Mouse (Mus musculus) cerebellum, adult 9-11 months (tissue): ENCODE measurements at regions not wholly inside any gene's neighbourhood (a gene's known extent, or its start where the extent isn't known, plus 50 kb on each side); places are given as distances from the start of the nearest gene placed in this dataset.

ENCODE experiments used
- DNase-seq: peaks from one replicate; pipeline ENCODE4 v3.0.0; 2022

- no peak for DNase-seq
Measured at GRCm38 (mm10) chr2:50916323-50917221, 232.3 kb downstream of the Rnd3 start.

GRCm38 (mm10) chr2:50915149-50915548 lies 233.8 kb downstream of the Rnd3 start:
- DNase-seq = no peak

GRCm38 (mm10) chr2:50914176-50914575 lies 234.7 kb downstream of the Rnd3 start:
- DNase-seq = no peak

- DNase-seq = no peak
Measured at GRCm38 (mm10) chr2:50908762-50909161, 240.1 kb downstream of the Rnd3 start.

GRCm38 (mm10) chr2:50902701-50903100 lies 246.2 kb downstream of the Rnd3 start:
- no peak for DNase-seq

DNA sequence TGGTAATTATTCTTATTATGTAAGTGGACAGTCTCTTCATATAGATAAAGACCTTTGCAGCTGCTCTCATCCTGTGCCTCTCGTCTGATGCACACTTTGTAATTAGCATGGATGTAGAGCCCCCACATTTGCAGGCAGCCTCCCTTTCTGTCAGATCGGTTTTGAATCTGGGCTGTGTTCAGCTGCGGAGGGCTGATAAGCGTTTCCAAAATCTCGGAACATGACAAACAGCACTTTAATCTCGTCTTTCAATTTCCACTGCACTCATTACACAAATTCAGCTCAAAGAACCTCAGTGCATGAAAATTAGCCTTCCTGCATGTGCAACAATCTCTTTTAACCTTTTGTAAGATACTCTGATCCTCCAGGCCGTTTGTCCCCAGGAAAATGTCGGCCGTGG lies 246.7 kb downstream of the Rnd3 start:
- DNase-seq = no peak

DNA sequence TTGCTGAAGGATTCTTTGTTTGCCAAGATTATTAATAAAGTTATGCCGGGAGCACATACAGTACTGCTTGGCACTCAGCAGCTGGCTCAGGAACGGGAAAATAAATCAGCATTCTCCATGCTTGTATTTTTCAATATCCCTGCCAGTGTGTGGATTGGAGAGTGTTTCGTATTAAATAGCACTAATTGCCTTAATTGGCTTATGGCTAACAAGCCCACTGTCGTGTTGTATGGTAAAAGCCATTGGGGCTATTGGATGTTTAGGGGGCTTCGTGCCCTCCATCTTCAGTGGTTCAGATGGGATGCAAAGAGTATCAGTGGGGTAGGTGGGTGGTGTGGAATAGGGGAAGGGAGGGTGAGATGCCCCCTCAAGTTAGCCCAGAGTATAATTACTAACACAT lies 259.9 kb downstream of the Rnd3 start:
- DNase-seq = no peak

GRCm38 (mm10) chr2:50887954-50888353 lies 261.0 kb downstream of the Rnd3 start:
- no peak for DNase-seq

DNA sequence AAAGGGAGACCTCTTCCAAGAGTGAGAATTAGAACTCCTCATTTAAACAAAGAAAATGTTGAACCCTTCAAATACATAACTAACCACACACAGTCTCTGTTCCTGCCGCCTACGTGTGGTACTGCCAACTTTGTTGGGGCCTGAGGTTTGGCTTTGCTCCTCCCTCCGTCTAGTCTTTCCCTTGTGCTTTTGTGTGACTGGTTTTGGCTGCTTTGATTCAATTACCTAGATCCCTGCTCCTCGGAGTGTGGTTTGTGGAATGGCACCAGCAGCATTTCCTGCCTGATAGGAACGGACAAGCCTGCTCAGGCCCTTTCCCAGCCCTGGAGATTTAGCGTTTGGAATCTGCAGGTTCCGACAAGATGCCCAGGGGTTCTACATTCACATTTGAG lies 263.0 kb downstream of the Rnd3 start:
- no peak for DNase-seq

DNA sequence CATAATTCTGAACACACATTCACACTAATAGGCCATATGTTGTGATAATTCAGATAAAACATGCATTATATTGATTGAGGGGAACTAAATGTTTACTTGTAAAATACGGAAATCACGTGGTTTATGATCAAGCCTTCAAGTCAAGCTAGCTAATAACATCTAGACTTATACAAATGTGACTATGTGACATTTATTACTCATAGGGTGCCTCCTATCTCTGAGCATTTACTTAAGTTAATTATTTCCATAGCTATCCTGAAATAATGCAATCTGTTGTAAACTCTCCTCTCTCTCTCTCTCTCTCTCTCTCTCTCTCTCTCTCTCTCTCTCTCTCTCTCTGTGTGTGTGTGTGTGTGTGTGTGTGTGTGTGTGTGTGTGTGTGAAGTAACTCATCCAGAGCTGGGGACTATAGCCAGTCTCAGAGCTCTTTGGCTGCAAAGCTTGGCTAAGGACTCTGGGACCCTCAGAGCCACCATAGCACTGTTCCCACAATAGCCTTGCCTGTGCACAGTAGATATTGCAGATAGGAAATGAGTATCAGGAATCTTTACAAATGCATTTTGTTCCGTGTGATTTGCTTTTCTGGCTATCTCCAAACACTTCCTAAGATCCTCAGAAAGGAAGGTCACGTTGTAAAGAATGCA lies 263.5 kb downstream of the Rnd3 start:
- DNase-seq = no peak

- DNase-seq = no peak
Measured at GRCm38 (mm10) chr2:50881514-50882038, 267.3 kb downstream of the Rnd3 start.

GRCm38 (mm10) chr2:50880806-50881205 lies 268.1 kb downstream of the Rnd3 start:
- no peak for DNase-seq

DNA sequence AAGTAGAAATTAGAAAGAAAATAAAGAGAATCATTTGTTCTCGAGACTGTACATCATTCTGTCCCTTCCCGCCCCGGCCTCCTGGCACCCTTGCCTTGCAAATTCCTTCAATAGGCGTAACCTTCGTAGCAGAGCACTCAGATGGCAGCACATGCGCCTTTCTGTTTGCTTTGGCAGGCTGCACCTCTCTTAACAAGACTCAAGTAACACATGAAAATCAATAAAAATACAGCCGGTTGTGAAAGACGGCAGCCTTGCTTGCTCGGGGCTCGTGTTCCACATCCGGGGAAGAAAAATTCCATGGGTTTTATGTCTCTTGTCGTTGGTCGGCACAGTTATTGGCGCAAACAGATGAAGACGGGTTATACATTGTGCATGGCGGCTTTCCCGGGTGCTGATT lies 271.2 kb downstream of the Rnd3 start:
- no peak for DNase-seq

DNA sequence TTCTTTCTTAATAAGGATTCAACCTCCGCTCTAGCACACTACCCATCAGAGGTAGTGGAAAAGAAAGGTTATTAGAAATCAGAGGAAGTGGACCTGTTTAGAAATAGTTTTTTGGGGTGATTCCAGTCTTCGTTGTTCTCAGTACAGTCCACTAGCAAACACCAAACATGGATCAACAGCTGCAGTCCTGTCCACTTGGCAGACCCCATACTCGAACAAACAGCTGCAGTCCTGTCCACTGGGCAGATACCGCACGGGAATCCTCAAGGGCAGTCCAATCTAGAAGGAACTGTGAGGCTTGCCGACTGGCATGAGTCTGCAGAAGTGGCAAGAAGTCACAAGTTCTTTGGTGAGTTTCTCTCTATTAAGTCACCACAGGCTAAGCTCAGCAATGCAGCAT lies 273.8 kb downstream of the Rnd3 start:
- DNase-seq = no peak

GRCm38 (mm10) chr2:50853538-50854244 lies 295.2 kb downstream of the Rnd3 start:
- DNase-seq = no peak

GRCm38 (mm10) chr2:50852413-50852919 lies 296.4 kb downstream of the Rnd3 start:
- no peak for DNase-seq

GRCm38 (mm10) chr2:50850071-50850470 lies 298.8 kb downstream of the Rnd3 start:
- no peak for DNase-seq

- no peak for DNase-seq
Measured at GRCm38 (mm10) chr2:50841881-50842280, 307.0 kb downstream of the Rnd3 start.

DNA sequence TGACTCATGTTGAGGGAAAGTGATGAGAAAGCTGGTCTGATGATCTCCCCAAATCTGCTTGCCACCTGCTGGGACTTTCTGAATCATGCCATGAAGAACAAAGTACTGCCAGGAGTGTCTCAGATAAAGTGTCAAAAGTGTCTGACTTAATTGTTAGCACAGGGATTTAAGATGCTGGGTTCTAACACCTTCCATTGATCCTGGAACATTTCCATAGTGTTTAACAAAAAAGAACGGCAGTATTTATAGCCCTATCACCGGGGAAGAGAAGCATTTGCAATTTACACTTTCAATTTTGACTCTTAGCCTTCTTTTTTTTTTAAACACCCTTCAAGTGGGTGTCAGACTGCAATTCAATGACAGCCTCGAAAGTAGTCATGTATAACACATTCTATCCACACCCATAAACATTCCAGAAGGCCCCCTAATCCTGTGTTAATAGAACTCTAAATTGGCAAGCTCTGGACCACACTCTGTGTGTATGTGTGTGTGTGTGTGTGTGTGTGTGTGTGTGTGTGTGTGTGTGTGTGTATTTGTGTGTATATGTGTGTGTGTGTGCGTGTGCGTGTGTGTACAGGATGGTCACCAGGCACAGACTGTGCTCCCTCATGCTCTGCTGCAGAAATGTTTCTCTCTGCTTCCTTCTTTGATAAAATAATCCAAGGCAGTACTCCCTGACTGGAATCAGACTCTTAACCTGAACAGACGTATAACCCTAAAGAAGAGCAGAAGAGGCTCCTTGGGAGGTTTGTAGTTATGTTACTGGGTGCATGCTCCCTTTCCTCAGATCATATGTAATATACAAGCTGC lies 313.2 kb downstream of the Rnd3 start:
- no peak for DNase-seq

GRCm38 (mm10) chr2:50833791-50834190 lies 315.1 kb downstream of the Rnd3 start:
- no peak for DNase-seq

DNA sequence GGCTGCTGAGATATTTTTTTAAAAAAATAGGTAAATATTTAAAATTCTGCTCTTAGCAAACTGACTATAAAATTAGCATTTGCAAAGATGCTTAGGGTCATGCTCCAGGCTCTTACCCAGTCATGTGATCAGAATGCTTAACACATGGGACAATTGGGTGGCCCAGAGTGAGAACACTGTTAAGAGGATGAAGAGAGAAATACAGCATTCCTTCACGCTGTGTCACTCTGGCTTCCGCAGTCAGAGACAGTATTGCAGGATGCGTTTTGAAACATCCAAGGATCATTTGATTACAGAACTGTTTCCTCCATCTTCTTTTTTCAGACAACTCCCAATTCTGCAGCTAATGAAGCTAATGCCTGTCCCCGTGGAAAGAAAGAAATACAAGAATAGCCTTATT lies 316.4 kb downstream of the Rnd3 start:
- DNase-seq = no peak

DNA sequence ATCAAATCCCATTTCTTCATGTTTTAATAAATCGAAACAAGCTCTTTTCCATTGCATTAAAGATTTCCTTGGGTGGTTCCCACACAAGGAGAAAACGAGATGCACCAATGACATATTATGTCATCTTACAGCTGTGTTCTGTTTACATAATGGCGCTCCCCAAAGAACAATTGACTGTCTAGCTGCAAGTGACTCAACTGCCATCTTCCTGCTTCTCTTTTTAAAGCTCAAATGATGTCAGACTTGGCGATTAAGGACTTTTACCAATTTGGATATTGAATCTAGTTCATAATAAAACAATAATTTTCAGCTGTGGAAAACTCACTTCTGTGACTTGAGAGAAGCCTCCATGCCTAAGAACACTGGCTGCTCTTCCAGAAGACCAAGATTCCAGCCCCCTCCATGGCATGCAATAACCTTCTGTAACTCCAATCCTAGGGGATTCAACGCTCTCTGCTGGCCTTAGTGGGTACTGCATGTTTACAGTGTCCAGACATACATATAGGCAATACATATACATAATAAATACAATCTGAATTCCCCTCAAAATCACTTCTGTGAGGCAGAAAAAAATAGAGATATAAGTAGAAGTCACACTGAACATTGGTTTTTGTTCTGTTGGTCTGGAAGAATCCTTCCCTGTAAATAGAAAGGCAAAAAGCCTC lies 318.7 kb downstream of the Rnd3 start:
- DNase-seq = no peak
